Mouse (Mus musculus) thymus, postnatal 25 days (tissue): Measurements from ENCODE around the gene Tomm7.
"Not testable (repeated sequence)": the region's sequence is repeated elsewhere in the genome, so short reads cannot be mapped to it uniquely, and the experiment has no call there.

Experiments used
- DNase-seq: peaks from one replicate; pipeline ENCODE4 v3.0.0; 2022

The Tomm7 gene

GRCm38 (mm10) chr5:23843674-23844530, at the start of gene Tomm7:
Gene Tomm7 (minus strand): TSS chr5:23844161.
- DNase-seq: peak; percentile 95

- no peak for DNase-seq
These were observed 49.3 kb upstream of the Tomm7 start for GRCm38 (mm10) chr5:23893156-23893863.

DNA sequence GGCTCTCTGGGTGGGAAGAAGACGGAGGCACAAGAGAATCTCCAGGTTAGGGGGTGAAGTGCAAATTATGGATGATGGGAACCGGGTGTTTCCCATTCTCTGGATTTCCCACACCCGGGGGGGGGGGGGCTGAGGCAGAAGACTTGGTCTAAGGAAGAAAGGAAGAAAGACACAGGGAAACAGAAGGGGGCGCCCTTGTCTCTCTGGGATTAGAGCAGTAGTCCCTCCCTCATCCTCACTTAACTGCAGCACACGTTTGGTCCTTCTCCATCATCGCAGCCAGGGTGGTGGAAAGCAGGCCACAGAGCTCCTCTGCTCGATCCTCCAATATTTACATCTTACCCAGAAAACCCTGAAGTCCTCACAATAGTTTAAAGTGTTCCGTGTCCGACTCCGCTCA, 46.8 kb upstream of the Tomm7 start:
- DNase-seq: peak; percentile 35

- DNase-seq: no peak
These were observed 45.5 kb upstream of the Tomm7 start for GRCm38 (mm10) chr5:23889461-23889860.

DNA sequence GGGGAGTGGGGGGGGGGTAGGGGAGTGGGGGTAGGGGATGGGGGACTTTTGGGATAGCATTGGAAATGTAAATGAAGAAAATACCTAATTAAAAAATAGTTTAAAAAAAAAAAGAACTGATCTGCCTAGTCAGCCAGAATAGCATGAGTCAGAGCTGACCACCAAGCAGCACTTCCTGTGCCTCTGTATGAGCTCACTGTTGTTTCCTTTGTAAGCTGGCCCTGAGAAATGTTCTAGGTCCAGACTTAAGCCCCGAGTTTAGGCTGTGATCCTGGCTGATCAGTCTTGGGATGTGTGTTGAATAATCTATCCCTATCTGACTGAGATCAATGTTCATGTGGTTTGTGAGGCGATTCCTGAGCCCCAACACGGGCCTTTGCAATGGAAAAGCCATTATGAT, 43.1 kb upstream of the Tomm7 start:
- no peak for DNase-seq

GRCm38 (mm10) chr5:23874457-23874856, 30.5 kb upstream of the Tomm7 start:
- no peak for DNase-seq

GRCm38 (mm10) chr5:23872586-23872985, 28.6 kb upstream of the Tomm7 start:
- DNase-seq: no peak

DNA sequence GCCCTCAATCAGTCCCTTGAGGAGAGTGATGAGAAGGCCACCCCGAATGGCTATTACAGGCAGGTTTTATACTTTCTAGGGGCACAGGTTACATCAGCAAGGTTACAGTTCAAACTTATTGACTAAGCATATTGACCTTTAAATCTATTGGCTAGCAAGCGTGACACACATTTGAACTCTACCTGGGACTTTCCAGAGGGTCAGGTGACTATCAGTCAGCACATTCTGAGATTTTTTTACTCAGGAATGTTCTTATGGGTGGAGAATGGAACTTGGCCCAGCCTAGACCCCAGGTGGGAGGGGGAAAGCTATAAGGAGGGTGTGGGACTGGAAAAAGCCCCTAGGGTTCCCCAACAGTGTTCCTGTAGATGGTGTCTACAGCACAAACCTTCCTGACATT, 27.4 kb upstream of the Tomm7 start:
- DNase-seq: not testable (repeated sequence)

- DNase-seq: no peak
These were observed 22.0 kb upstream of the Tomm7 start for GRCm38 (mm10) chr5:23865941-23866340.

DNA sequence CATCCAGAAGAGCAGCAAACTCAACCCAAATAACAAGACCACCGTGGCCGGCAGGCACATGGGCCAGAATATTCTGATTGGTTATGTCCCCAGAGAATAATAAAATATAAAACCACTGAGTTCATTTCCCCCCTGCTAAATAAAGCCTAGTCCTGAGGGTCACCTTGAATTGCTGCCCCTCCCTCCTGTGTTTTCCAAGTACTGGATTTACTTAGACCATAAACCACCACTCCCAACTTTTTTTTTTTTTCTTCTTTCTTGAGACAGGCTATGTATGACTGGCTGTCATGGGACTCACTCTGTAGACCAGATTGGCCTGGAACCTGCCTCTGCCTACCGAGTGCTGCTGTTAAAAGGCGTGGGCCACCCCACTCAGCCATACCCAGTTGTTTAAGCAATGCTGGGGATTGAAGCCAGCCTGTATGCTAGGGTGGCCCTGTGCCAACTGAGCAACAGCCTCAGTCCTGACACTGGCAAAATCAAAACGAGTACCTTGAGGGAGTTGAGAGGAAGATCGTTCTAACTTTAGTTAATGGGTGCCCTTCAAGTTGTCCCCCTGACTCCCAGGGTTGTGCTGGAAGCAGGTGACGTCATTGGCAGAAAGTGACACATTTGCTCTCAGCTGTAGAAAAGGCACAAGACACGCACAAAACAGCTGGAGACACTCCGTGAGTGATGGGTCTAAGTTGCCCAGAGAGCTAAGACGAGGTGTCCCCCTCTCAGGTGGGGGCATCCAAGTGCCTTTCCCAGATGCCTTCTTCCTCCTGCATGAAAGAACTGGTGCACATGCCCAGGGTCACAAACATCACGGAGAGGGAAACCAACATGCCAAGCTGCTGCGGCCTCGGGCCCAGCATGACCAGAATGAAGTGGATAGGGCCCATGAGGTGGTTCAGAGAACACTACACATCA, 20.3 kb upstream of the Tomm7 start:
- no peak for DNase-seq

DNA sequence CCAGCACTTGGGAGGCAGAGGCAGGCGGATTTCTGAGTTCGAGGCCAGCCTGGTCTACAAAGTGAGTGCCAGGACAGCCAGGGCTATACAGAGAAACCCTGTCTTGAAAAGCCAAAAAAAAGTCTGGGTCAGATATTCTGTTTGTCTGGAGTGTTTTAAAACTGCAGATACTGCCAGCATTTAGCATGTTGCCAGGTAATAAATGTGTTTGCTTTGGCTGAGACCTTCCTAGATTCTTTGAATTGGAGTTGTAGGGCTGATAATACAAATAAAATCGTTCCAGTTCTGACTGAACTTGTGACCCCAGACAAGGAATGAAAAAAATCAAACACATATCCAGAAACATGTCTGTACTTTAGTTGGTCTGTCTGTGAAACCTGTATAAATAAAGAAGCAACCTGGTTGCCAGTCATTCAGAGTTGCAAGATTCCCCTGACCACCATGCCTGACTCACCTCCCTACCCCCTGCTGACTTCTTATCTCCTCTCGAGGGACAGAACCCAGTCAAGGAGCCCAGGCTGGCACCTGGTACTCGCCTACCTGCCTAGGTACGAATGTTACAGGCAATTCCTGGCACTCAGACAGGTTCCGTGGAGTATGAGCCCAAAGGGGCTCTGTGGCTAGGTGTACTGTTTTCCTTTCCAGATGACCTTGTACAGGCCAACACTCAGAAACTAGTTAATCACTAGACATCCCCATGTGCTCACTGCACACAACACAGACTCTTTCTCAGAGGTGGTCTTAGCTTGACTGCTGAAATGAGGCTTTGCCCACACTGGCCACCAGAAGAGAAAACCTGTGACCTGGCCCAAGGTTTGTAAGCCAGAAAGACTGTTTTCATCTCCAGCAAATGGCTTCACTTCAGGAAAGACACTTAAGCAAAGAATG, 19.4 kb upstream of the Tomm7 start:
- no peak for DNase-seq

DNA sequence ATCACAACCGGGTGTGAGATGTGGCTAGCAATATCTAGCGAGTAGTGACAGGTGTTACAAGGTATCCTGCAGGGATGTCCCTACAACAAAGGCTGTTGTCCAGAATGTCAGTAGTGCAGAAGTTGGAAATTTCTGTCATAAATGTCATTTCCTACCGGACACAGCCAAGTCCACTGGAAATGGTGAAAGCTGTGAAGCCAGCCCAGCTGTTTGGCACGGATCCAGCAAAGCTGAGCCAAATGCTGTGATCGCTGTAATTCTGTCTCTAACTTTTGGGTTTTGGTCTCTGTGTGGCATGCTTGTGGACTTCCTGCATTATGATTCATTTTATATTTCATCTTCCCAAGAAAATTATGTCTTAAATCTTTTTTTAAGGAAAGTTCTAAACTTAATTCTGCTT, 18.3 kb upstream of the Tomm7 start:
- DNase-seq: no peak

DNA sequence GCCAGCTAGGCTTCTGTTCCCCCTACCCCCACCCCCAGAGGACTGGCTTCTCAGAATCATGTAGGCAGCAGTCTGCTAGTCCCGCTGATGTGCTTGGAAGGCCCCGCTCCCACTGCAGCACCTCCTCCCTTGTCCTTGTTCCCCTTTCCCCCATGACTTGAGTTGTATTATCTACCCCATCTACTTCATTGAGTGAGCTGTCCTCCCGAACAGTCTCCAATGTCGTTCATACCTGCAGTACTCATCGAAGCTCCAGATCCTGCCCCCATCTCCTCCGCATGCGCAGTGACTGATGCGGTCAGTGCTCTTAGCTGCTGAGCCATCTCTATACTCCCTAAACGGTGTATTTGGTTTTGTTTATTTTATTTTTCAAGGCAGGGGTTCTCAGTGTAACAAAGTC, 17.8 kb upstream of the Tomm7 start:
- no peak for DNase-seq

DNA sequence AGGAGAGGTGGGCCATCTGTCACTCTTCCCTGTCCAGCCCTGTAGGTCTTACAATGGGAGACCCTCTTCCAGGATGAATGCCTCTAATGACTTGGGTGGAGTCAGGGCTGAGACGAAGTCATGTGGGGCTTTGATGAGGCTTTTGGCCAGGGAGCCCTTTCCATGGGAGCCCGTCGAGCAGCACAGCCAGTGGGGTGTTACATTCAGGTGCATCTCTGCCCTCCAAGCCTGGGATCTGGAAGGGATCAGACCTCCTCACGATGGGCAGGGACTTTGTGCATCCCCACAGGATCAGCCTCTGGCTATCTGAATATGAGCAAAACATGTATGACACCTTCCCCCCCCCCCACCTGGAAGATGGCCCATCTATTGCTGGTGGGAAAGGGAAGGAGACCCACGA, 15.9 kb upstream of the Tomm7 start:
- DNase-seq: no peak

- DNase-seq: no peak
These were observed 15.2 kb upstream of the Tomm7 start for GRCm38 (mm10) chr5:23859087-23859718.

GRCm38 (mm10) chr5:23858643-23859042, 14.7 kb upstream of the Tomm7 start:
- no peak for DNase-seq

DNA sequence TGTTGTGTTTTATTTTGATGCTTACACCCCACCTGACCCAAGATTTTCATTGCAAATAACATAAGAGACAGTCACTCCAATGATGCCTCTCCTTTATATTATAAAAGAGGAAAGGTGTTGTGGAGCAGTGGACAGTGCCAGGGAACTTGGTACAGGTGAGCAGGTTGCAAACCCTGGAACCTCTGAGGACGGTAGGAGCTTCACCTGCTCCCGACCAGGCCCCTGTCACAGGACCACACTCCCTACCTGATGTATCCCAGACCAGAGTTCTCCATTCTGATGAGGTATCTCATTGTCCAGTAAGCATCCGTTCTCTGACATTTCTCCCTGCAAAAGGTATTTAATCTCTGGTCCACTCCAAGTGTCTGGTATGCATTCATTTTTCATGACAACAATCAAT, 14.0 kb upstream of the Tomm7 start:
- no peak for DNase-seq

- DNase-seq: no peak
These were observed 13.2 kb upstream of the Tomm7 start for GRCm38 (mm10) chr5:23857189-23857588.

DNA sequence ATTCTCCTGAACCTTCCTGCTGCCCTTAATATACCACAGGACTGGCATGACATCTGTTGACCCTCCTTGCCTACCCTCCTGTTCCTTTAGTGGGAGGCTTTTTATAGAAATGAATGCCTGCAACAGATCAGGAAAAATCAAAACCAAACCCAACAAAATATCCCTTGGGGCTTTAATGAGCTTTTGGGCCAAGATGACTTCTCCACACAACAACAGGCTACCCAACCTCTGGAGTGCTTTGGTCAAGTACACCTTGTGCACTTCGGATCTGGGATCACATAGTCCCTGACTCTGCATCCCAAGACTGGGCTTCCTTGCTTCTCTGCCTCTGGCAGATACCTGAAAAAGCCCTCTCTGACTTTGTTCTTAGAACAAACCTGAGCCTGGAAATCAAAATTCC, 12.2 kb upstream of the Tomm7 start:
- DNase-seq: no peak

- no peak for DNase-seq
These were observed 11.5 kb upstream of the Tomm7 start for GRCm38 (mm10) chr5:23855484-23855883.

DNA sequence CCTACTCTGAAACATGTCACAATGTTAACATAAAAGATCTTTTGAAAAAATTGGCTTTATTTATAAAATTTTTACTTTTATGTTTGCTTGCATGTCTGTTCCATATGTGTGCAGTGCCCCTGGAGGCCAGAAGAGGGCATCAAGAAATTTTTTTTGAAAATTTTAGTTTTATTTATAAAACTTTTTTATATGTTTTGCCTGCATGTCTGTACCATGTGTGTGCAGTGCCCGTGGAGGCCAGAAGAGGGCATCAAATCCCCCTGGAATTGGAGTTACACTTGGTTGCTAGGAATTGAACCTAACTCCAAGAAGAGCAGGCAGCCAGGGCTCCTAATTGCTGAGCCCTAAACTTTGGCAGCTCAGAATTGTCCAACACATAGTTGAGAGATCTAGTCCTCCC, 9.0 kb upstream of the Tomm7 start:
- not testable (repeated sequence) for DNase-seq

DNA sequence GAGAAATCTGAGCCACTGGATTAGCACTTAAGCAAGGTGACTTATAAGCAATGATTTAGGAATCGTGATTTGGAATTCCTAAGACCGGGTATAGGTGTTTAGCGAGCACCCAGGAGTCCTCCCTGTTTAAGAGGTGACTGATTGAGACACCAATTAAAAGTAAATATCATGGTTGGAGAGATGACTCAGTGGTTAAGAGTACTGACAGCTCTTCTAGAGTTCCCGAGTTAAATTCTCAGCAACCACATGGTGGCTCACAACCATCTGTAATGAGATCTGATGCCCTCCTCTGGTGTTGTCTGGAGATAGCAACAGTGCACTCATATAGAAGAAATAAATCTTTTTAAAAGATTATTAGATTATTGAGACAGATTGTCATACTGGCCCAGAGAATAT, 7.2 kb upstream of the Tomm7 start:
- DNase-seq: not testable (repeated sequence)
